27 mouse cellular contexts compared by ENCODE assay signal in genomic region chr11:10317427-10317826, GRCm38 (mm10).
DNase-seq lines count a peak whose midpoint lies in the region; ATAC-seq and TF ChIP-seq lines count a peak whose summit lies in the region.
"Had no signal": no experiment of that assay in that cellular context is flagged by ENCODE, and none has a peak within 500 bp of the region (broad histone marks: within the 10 kb centered on the region; RNA-seq: fewer than 3 reads in every experiment).

No protein-coding gene starts in this region.

- TF ChIP-seq CTCF in lung, adult 2 months (IDR thresholded peaks at IDR 0.05; ENCODE audit: insufficient read depth, low read length), result no peak

- peak; percentile 89 for ATAC-seq in common myeloid progenitor, adult 5-6 weeks (replicated peaks; ENCODE audit: low read depth, poor library complexity, severe bottlenecking)
- peak; percentile 65 to 68; a peak in 3 of 4 replicates for ATAC-seq in hematopoietic stem cell, adult 5-6 weeks (replicated peaks in 1 of 2; ENCODE audit: insufficient read depth in 1 of 2, low FRiP score in 2 of 2, low TSS enrichment in 1 of 2, low read depth in 1 of 2, poor library complexity in 2 of 2, severe bottlenecking in 2 of 2)
- ATAC-seq in megakaryocyte progenitor cell, adult 5-6 weeks (replicated peaks; ENCODE audit: poor library complexity), result peak; percentile 93
- ATAC-seq: activated CD4-positive, CD25-positive, alpha-beta regulatory T cell, adult 4 months; CD4-positive, CD25-positive, alpha-beta regulatory T cell, adult 4 months; forebrain, embryonic 14.5 days; forebrain, embryonic 16.5 days; Patski had no signal

- H3K4me1 ChIP-seq in lung, adult 2 months (ENCODE audit: control insufficient read depth, insufficient read depth, low read length), result no peaks in the 10 kb centered on the region
- H3K4me1 ChIP-seq: embryonic facial prominence, embryonic 13.5 days; embryonic facial prominence, embryonic 15.5 days; forebrain, embryonic 10.5 days; forebrain, embryonic 12.5 days had no signal

- 76% methylated on average over 2 of the region's 2 CpGs for WGBS in lung, adult 2 months

- TF ChIP-seq POLR2A in lung, adult 2 months (IDR thresholded peaks at IDR 0.05; ENCODE audit: borderline replicate concordance, extremely low read depth, low read depth, low read length), result no peak

- no peak for DNase-seq in lung, adult 2 months
- no peak for DNase-seq in c-Kit-positive CD71-positive TER-119-positive erythroid progenitor cells, embryonic 14.5 days (ENCODE audit: low spot score)
- DNase-seq in kidney, adult 11 months, result no peak
- DNase-seq: adrenal gland, adult 8-10 months; adrenal gland, postnatal 14 days; adrenal gland, postnatal 36 days; B cell, adult 2 months; cerebellum, adult 11 months; cerebellum, adult 18-20 months; cerebellum, adult 8-10 months; cerebellum, adult 9-11 months; cerebellum, postnatal 14 days; cerebellum, postnatal 36 days; embryo, embryonic 11 days had no signal

- no peak overlapping the region for H3K4me3 ChIP-seq in lung, adult 2 months (replicated peaks; ENCODE audit: extremely low read depth, low read depth, low read length)
- H3K4me3 ChIP-seq: embryonic facial prominence, embryonic 13.5 days; embryonic facial prominence, embryonic 15.5 days; erythroblast, embryonic 14.5 days; forebrain, embryonic 10.5 days; forebrain, embryonic 12.5 days had no signal
